Mouse (Mus musculus): ENCODE measurements around the gene Slc1a7. TPM values are rescaled to one million over a fixed set of nuclear protein-coding genes. Genes with fewer than 3 reads are reported as not detected.
A peak's percentile ranks its signal among the peaks of the same experiment; 100 is the strongest.

The Slc1a7 gene
- polyA plus RNA-seq, 1 experiment from 2014 or later: 0.05 TPM

DNA sequence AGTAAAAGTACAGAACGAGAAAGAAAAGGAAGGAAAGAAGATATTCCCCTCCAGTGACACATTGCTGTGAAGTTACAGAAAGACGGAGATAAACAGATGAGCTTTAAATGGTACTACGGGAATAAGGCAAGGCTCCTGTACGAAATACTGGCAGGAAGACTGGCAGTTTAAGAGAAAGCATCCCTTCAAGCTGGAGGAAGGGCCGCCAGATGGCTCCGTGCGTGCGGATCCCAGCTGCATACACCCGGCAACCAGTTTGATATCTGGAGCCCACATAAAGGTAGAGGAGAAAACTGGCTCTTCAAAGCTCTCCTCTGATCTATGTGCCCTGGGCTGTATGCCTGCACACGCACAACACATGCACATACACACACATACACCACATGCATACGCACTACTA is 6.4 kb downstream of the Slc1a7 start:
- H3K4me3 ChIP-seq: no peak overlapping the region
- H3K27me3 ChIP-seq: no peaks in the 10 kb centered on the region
- no peaks in the 10 kb centered on the region for H3K9me3 ChIP-seq
- WGBS: 70% methylated on average over 11 of the region's 11 CpGs
- H3K27ac ChIP-seq (replicated peaks): peak overlapping the region; percentile 51; the same call in 1 of the 2 replicates
- no peak overlapping the region for H3K9ac ChIP-seq
- no peaks in the 10 kb centered on the region for H3K36me3 ChIP-seq
- 0 out of 2 replicates have a peak, but pooled peaks have one; percentile 45 for ATAC-seq (ENCODE audit: low FRiP score, low read depth)
- H3K4me2 ChIP-seq: no peak overlapping the region
- peaks cover 5% of the 10 kb centered on the region; the same call in 1 of the 2 replicates for H3K4me1 ChIP-seq (replicated peaks)

DNA sequence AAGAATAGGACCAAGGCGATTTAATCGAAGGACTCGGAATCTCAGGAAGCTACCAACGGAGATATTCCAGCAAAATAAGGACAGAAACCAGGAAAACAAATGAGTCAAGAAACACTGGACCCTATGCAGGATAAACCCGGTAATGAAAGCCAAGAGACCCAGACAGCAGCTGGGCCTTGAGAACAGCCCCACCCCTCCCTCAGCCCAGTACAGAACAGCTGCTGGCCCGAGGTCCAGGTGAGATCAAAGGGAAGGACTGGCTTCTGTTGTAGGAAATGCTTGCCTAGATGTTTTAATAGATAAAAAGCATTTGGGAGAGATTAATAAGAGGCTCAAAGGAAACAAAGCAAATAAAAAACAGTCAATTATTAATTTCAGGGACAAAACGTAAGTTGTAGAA is 6.9 kb downstream of the Slc1a7 start:
- 73% methylated on average over 7 of the region's 7 CpGs for WGBS
- Histone ChIP-seq H3K36me3 (no peaks in the 10 kb centered on the region), H3K9me3 (no peaks in the 10 kb centered on the region), H3K4me2 (no peak overlapping the region), H3K4me3 (no peak overlapping the region), H3K27me3 (no peaks in the 10 kb centered on the region), H3K9ac (no peak overlapping the region), H3K4me1 (replicated peaks) (peaks cover 10% of the 10 kb centered on the region; the same call in 1 of the 2 replicates), H3K27ac (replicated peaks) (peak overlapping the region; percentile 51; the same call in 1 of the 2 replicates)
- no peak for ATAC-seq (ENCODE audit: low FRiP score, low read depth)

- Histone ChIP-seq H3K27me3 (no peaks in the 10 kb centered on the region), H3K4me1 (replicated peaks) (peaks cover 10% of the 10 kb centered on the region; the same call in 1 of the 2 replicates), H3K9me3 (no peaks in the 10 kb centered on the region), H3K27ac (replicated peaks) (no peak overlapping the region), H3K36me3 (no peaks in the 10 kb centered on the region), H3K4me3 (no peak overlapping the region), H3K9ac (no peak overlapping the region), H3K4me2 (no peak overlapping the region)
- WGBS: 63% methylated on average over 4 of the region's 4 CpGs
- ATAC-seq (ENCODE audit: low FRiP score, low read depth): no peak
Observed at GRCm38 (mm10) chr4:107977593-107977992, 9.5 kb downstream of the Slc1a7 start.

DNA sequence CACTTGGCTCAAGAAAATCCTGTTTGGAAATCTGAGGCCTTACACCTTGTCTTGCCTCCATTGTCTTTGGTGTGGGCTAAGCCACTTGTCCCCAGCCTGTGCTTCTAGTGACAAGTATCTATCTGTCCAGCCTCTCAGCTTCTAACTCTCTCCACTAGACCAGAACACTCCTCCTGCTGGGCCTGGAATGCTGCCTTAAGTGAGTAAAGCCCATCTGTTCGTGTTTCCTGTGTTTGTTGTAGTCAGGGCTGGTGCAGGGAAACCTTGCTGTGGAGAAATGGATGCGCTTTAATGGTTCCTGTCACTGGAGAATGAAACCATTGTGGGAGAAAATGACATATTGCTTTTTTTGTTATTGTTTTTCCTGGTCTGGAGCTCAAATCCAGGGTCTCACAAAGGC is 11.4 kb downstream of the Slc1a7 start:
- ATAC-seq (ENCODE audit: low FRiP score, low read depth): no peak
- no peaks in the 10 kb centered on the region for H3K36me3 ChIP-seq
- 17% methylated on average over 2 of the region's 2 CpGs for WGBS
- H3K9me3 ChIP-seq: no peaks in the 10 kb centered on the region
- H3K4me3 ChIP-seq: no peak overlapping the region
- no peak overlapping the region for H3K9ac ChIP-seq
- H3K4me2 ChIP-seq: no peak overlapping the region
- H3K27me3 ChIP-seq: no peaks in the 10 kb centered on the region
- H3K4me1 ChIP-seq (replicated peaks): peaks cover 10% of the 10 kb centered on the region; the same call in 1 of the 2 replicates
- peak overlapping the region; percentile 61 for H3K27ac ChIP-seq (replicated peaks)

DNA sequence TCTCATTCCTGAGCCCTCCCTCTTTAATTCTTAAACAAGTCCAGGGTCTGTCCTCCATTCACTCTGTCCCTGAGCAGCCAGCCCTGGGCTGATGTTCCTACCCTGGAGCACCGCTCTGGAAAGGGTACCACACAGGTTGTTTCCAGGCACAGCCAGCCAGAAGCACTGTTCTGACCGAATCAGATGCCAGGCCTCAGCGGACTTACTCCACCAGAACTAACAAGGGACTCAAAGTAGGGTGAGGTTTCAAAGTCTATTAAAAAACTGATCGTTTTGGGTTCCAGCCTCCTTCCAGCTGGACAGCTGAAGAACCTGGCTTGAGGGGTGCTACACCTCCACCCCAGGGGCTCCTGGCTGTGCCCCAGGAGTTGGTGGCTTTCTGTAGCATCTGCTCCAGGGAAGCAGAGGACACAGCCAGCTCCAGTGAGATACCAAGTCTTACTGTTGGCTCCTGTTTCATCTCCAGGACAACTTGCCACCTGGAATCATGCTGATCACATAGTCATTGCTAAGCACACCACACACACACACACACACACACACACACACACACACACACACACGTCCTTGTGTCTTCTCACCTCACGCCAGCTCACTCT is 12.0 kb downstream of the Slc1a7 start:
- peaks cover 12% of the 10 kb centered on the region; the same call in 1 of the 2 replicates for H3K4me1 ChIP-seq (replicated peaks)
- peak overlapping the region; percentile 61 for H3K27ac ChIP-seq (replicated peaks)
- ATAC-seq (ENCODE audit: low FRiP score, low read depth): no peak
- no peak overlapping the region for H3K4me2 ChIP-seq
- no peaks in the 10 kb centered on the region for H3K27me3 ChIP-seq
- H3K9ac ChIP-seq: no peak overlapping the region
- no peak overlapping the region for H3K4me3 ChIP-seq
- H3K9me3 ChIP-seq: no peaks in the 10 kb centered on the region
- 67% methylated on average over 6 of the region's 6 CpGs for WGBS
- no peaks in the 10 kb centered on the region for H3K36me3 ChIP-seq

GRCm38 (mm10) chr4:107983717-107984116 is 15.6 kb downstream of the Slc1a7 start:
- H3K4me2 ChIP-seq: no peak overlapping the region
- no peaks in the 10 kb centered on the region for H3K36me3 ChIP-seq
- peaks cover 12% of the 10 kb centered on the region; the same call in 1 of the 2 replicates for H3K4me1 ChIP-seq (replicated peaks)
- H3K9me3 ChIP-seq: no peaks in the 10 kb centered on the region
- H3K27ac ChIP-seq (replicated peaks): no peak overlapping the region
- ATAC-seq (ENCODE audit: low FRiP score, low read depth): no peak
- H3K27me3 ChIP-seq: no peaks in the 10 kb centered on the region
- no peak overlapping the region for H3K4me3 ChIP-seq
- H3K9ac ChIP-seq: no peak overlapping the region
- 88% methylated on average over 1 of the region's 1 CpGs for WGBS

- 72% methylated on average over 7 of the region's 7 CpGs for WGBS
- H3K27me3 ChIP-seq: no peaks in the 10 kb centered on the region
Observed at GRCm38 (mm10) chr4:107984282-107984981, 16.3 kb downstream of the Slc1a7 start.

DNA sequence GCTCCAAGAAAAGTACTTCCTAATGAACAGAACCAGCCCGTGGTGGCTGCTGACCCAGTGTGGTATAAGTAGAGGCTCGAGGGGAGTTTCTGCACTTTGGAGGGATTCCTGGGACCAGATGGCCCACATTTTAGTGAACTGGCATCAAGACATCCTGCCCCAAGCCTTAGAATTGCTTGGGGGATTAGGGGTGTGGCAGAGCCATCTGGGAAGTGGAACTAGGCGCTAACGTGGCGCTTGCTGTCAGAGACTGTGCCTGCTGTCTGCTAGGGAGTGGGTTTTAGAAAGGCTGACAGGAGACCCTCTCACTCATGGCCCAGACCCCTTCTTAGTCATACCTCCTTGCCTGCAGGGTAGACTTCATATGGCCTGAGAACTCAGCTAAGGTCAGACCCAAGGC is 17.7 kb downstream of the Slc1a7 start:
- Histone ChIP-seq H3K9me3 (no peaks in the 10 kb centered on the region), H3K27me3 (no peaks in the 10 kb centered on the region), H3K4me2 (no peak overlapping the region), H3K4me3 (no peak overlapping the region), H3K36me3 (no peaks in the 10 kb centered on the region), H3K9ac (no peak overlapping the region), H3K27ac (replicated peaks) (no peak overlapping the region), H3K4me1 (replicated peaks) (0 out of 2 replicates have a peak, but pooled peaks cover 4% of the 10 kb centered on the region)
- no peak for ATAC-seq (ENCODE audit: low FRiP score, low read depth)
- WGBS: 73% methylated on average over 5 of the region's 5 CpGs

More at GRCm38 (mm10) chr4:107984282-107984981, 16.3 kb downstream of the Slc1a7 start:
- Histone ChIP-seq H3K9me3 (no peaks in the 10 kb centered on the region), H3K4me1 (replicated peaks) (peaks cover 10% of the 10 kb centered on the region; the same call in 1 of the 2 replicates), H3K4me3 (no peak overlapping the region), H3K9ac (no peak overlapping the region), H3K4me2 (no peak overlapping the region), H3K36me3 (no peaks in the 10 kb centered on the region), H3K27ac (replicated peaks) (no peak overlapping the region)
- no peak for ATAC-seq (ENCODE audit: low FRiP score, low read depth)

DNA sequence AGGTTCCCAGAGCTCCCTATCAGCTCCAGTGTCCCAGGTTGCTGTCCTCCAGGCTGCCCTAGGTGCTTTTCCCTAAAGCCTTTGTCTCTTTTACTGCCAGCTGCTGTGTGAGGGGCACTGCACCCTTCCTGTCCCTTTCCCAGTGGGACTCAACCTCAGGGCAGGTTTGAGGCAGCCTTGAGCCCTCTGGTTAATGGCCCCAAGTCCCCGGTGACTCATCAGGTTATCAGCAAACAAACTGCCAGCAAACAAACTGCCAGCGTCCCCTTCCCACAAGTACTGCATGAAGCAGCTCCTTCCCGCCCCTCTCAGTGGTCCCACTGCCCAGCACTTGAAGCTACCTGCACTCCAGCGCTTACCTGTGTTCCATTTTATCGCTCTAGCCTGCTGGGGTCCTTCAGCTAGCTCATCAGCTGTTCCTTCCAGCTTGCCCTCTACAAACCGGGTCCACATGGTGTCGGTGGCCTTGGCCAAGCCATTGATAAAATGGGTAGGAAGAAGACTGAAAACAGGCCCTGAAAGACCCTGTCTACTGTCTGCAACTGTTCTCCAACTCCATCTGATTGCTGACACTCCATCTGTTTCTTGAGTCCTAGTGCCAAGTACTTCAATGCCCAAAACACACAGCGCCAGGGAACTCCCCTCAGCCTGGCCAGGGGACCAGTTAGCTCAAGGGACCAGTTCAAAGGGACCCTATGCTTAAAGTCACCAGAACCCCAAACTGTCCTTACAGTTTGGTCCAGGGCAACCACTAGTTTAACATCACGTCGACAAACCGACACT is 18.4 kb downstream of the Slc1a7 start:
- no peaks in the 10 kb centered on the region for H3K9me3 ChIP-seq
- no peak for ATAC-seq (ENCODE audit: low FRiP score, low read depth)
- H3K9ac ChIP-seq: no peak overlapping the region
- no peak overlapping the region for H3K4me3 ChIP-seq
- WGBS: 94% methylated on average over 11 of the region's 11 CpGs
- no peak overlapping the region for H3K27ac ChIP-seq (replicated peaks)
- H3K36me3 ChIP-seq: no peaks in the 10 kb centered on the region
- H3K4me2 ChIP-seq: no peak overlapping the region
- H3K4me1 ChIP-seq (replicated peaks): 0 out of 2 replicates have a peak, but pooled peaks cover 4% of the 10 kb centered on the region
- no peaks in the 10 kb centered on the region for H3K27me3 ChIP-seq

DNA sequence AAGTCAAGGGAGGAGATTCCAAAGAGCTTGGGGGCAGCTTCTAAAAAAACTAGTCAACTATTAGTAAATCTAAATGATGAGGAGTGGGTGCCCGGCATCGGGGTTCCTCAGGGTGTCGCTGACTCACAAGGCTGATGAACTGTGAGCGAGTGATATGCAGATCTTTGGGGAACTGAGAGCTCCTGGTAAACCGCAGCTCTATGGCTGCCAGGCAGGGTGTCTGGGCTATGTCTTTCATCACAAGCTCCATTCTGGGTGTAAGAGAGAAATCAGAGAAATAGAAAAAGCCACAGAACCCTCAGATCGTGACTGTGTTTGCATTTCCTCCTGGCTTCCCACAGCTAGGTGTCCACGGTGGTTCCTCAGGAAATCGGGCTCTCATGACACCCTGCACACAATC is 20.8 kb downstream of the Slc1a7 start:
- Histone ChIP-seq H3K4me2 (no peak overlapping the region), H3K4me3 (no peak overlapping the region), H3K36me3 (no peaks in the 10 kb centered on the region), H3K9me3 (no peaks in the 10 kb centered on the region), H3K9ac (no peak overlapping the region), H3K27me3 (no peaks in the 10 kb centered on the region), H3K27ac (replicated peaks) (no peak overlapping the region), H3K4me1 (replicated peaks) (0 out of 2 replicates have a peak, but pooled peaks cover 4% of the 10 kb centered on the region)
- 73% methylated on average over 8 of the region's 8 CpGs for WGBS
- no peak for ATAC-seq (ENCODE audit: low FRiP score, low read depth)

DNA sequence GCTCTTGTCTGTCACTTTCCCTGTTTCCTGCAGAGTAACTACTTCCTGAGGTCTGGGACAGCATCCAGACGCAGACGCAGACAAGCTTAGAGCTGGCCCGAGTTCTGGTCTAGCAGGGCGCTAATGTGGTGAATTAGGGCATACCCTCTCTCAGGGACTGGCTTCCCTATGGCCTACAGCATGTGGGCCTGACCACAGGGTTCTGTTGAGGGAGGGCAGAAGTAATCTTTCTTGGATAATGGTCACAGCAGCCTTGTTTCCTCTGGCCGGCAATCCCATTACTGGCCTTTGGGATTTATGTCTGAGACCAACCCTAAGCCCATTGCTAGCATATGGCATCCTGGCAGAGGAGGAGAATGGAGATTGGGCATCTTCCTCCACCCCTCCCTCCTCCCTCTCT is 22.7 kb downstream of the Slc1a7 start:
- Histone ChIP-seq H3K4me1 (replicated peaks) (no peaks in the 10 kb centered on the region), H3K9me3 (no peaks in the 10 kb centered on the region), H3K4me2 (no peak overlapping the region), H3K36me3 (no peaks in the 10 kb centered on the region), H3K9ac (no peak overlapping the region), H3K27me3 (no peaks in the 10 kb centered on the region), H3K4me3 (no peak overlapping the region), H3K27ac (replicated peaks) (no peak overlapping the region)
- no peak for ATAC-seq (ENCODE audit: low FRiP score, low read depth)
- 79% methylated on average over 5 of the region's 5 CpGs for WGBS

DNA sequence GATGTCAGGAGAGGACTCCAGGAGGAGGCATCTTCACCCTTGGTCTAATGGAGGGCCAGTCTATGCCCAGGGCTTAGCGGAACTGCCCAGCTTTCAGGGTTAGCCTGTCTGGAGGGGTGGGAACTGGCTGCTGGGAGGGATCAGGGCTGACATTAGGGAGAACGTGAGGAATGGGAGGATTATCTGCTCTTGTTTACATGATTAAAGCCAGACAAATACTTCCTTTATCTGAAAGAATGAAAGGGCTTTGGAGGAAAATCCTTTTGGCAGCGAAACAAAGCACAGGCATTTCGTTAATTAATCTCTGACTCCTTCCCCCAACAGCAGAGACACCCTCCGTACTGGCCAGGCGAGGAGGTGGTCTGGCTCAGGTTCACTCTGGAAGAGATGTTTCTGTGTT is 23.7 kb downstream of the Slc1a7 start:
- no peak overlapping the region for H3K4me3 ChIP-seq
- 23% methylated on average over 6 of the region's 6 CpGs for WGBS
- no peak overlapping the region for H3K4me2 ChIP-seq
- no peak for ATAC-seq (ENCODE audit: low FRiP score, low read depth)
- H3K4me1 ChIP-seq (replicated peaks): no peaks in the 10 kb centered on the region
- no peak overlapping the region for H3K27ac ChIP-seq (replicated peaks)
- H3K27me3 ChIP-seq: no peaks in the 10 kb centered on the region
- H3K36me3 ChIP-seq: no peaks in the 10 kb centered on the region
- no peaks in the 10 kb centered on the region for H3K9me3 ChIP-seq
- H3K9ac ChIP-seq: no peak overlapping the region
